Comparison of ENCODE assay signal across 15 mouse cellular contexts in the genomic region with DNA sequence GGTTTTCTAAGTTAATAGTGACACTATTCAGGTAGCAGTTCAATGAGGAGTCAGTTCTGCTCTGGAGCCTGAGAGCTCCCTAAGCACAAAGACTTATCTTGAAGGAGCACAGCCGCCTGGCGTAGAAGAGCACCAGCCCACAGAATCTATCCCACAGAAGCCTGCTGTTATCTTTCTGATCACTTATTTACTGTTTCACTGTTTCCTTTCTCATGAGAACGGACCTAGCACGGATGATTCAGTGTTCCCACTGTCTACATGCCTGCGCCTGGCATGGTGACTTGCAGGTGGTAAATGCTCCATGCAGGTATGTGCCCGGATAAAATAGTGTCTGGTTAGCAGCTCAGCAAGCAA. TPM values are rescaled to one million over a fixed set of nuclear protein-coding genes. Genes with fewer than 3 reads are reported as not detected.
DNase-seq lines count a peak whose midpoint lies in the region; ATAC-seq and TF ChIP-seq lines count a peak whose summit lies in the region.
"Had no signal": no experiment of that assay in that cellular context is flagged by ENCODE, and none has a peak within 500 bp of the region (broad histone marks: within the 10 kb centered on the region; RNA-seq: fewer than 3 reads in every experiment).

No protein-coding gene starts in this region.

- peak; percentile 63 for DNase-seq in CD4-positive helper T cell, adult 2 months (ENCODE audit: low read depth, low spot score)
- DNase-seq in G1E (ENCODE audit: low spot score) = no peak
- DNase-seq in adipocyte (ENCODE audit: low spot score) = no peak
- no peak for DNase-seq in left cerebral cortex, postnatal 14 days (ENCODE audit: low spot score in 2 of 2)
- DNase-seq in midbrain, embryonic 14.5 days = no peak
- no peak for DNase-seq in left cerebral cortex, postnatal 25 days (ENCODE audit: low spot score in 2 of 2)
- DNase-seq: cerebellum, adult 18-20 months; forebrain, postnatal 0 days; gastrocnemius, postnatal 14 days; kidney, postnatal 4 days; thymus, postnatal 14 days had no signal

- peak overlapping the region; percentile 75 for H3K27ac ChIP-seq in liver, embryonic 15.5 days (replicated peaks)
- no peak overlapping the region for H3K27ac ChIP-seq in midbrain, embryonic 14.5 days (replicated peaks; ENCODE audit: low read depth, low read length)
- H3K27ac ChIP-seq: heart, embryonic 10.5 days; macrophage had no signal

- no peaks in the 10 kb centered on the region for H3K27me3 ChIP-seq in G1E (ENCODE audit: insufficient read depth, low read length)
- H3K27me3 ChIP-seq in liver, embryonic 15.5 days = no peaks in the 10 kb centered on the region
- no peaks in the 10 kb centered on the region for H3K27me3 ChIP-seq in midbrain, embryonic 14.5 days (ENCODE audit: control insufficient read depth, insufficient read depth, low read length)

- no peaks in the 10 kb centered on the region for H3K36me3 ChIP-seq in G1E (replicated peaks)
- H3K36me3 ChIP-seq in liver, embryonic 15.5 days (replicated peaks) = no peaks in the 10 kb centered on the region
- H3K36me3 ChIP-seq in midbrain, embryonic 14.5 days (ENCODE audit: control insufficient read depth, insufficient read depth, low read length) = no peaks in the 10 kb centered on the region
- H3K36me3 ChIP-seq: heart, embryonic 10.5 days had no signal

- intact Hi-C loops in left cerebral cortex, postnatal 14 days (cut with DNase I) = loop anchor here (10.0 kb wide), 1 partner anchor 284 kb away; the partner anchor contains the start of gene Ube2d3
- intact Hi-C loops in left cerebral cortex, postnatal 25 days (cut with DNase I) = no loop called here

- TF ChIP-seq CTCF in G1E (IDR thresholded peaks at IDR 0.05; ENCODE audit: low read depth, low read length) = no peak

- 14% methylated on average over 6 of the region's 6 CpGs for WGBS in liver, embryonic 15.5 days (ENCODE audit: insufficient replicate concordance)
- WGBS in midbrain, embryonic 14.5 days = 87% methylated on average over 6 of the region's 6 CpGs

- peaks cover 55% of the 10 kb centered on the region for H3K4me1 ChIP-seq in G1E (ENCODE audit: insufficient read depth, low read depth, low read length)
- peaks cover 33% of the 10 kb centered on the region for H3K4me1 ChIP-seq in liver, embryonic 15.5 days (replicated peaks)
- no peaks in the 10 kb centered on the region for H3K4me1 ChIP-seq in midbrain, embryonic 14.5 days (ENCODE audit: control insufficient read depth, insufficient read depth, low read length)

- peak; percentile 49 for ATAC-seq in G1E (ENCODE audit: extremely low read depth, insufficient number of reproducible peaks, low FRiP score, poor library complexity, severe bottlenecking)
- ATAC-seq in erythroid progenitor cell, adult 5-6 weeks (replicated peaks; ENCODE audit: low FRiP score, poor library complexity, severe bottlenecking) = peak; percentile 87
- peak; percentile 92 for ATAC-seq in liver, embryonic 15.5 days (ENCODE audit: insufficient read depth)
- no peak for ATAC-seq in midbrain, embryonic 14.5 days (ENCODE audit: low FRiP score, low TSS enrichment)
- ATAC-seq: forebrain, postnatal 0 days had no signal

- H3K9ac ChIP-seq in liver, embryonic 15.5 days = peak overlapping the region; percentile 19; the same call in 1 of the 2 replicates
- no peak overlapping the region for H3K9ac ChIP-seq in midbrain, embryonic 14.5 days (replicated peaks; ENCODE audit: low read length)
- H3K9ac ChIP-seq: forebrain, postnatal 0 days had no signal

- H3K4me2 ChIP-seq in liver, embryonic 15.5 days = peak overlapping the region; percentile 53
- H3K4me2 ChIP-seq in midbrain, embryonic 14.5 days (ENCODE audit: low read length) = no peak overlapping the region

- H3K4me3 ChIP-seq in G1E (ENCODE audit: low read depth, low read length) = peak overlapping the region; percentile 62; the same call in 1 of the 2 replicates
- peak overlapping the region; percentile 21; the same call in 1 of the 2 replicates for H3K4me3 ChIP-seq in liver, embryonic 15.5 days (replicated peaks)
- no peak overlapping the region for H3K4me3 ChIP-seq in midbrain, embryonic 14.5 days (replicated peaks; ENCODE audit: low read depth, low read length)
- H3K4me3 ChIP-seq: heart, embryonic 10.5 days had no signal

- no peaks in the 10 kb centered on the region for H3K9me3 ChIP-seq in G1E (replicated peaks)
- H3K9me3 ChIP-seq in liver, embryonic 15.5 days (replicated peaks) = no peaks in the 10 kb centered on the region
- no peaks in the 10 kb centered on the region for H3K9me3 ChIP-seq in midbrain, embryonic 14.5 days (ENCODE audit: control insufficient read depth, low read length)
- H3K9me3 ChIP-seq: heart, embryonic 10.5 days had no signal

RNA-seq across cellular contexts. Expression of gene Nfkb1, which starts 27.8 kb away (rescaled TPM):
- 11.0 and 14.5 TPM in 2 replicates for total RNA-seq in G1E (2014; fragmentation: Nextera tagmentation)
- 3.8 TPM in 2 replicates for total RNA-seq in G1E (2017)
- polyA plus RNA-seq in G1E (2012) = 2.7 and 3.5 TPM in 2 replicates
- total RNA-seq in erythroid progenitor cell, adult 5-6 weeks (2015; ENCODE audit: low replicate concordance) = 6.5 and 21.4 TPM in 2 replicates
- 13.4 and 18.6 TPM in 2 replicates for total RNA-seq in erythroid progenitor cell, adult 5-6 weeks (2017; ENCODE audit: low replicate concordance)
- 12.0 and 13.2 TPM in 2 replicates for polyA plus RNA-seq in liver, embryonic 15.5 days (2015; fragmentation: Nextera tagmentation; extraction: Ambion mirVana)
- total RNA-seq in left cerebral cortex, postnatal 14 days (2021) = 10 to 100 TPM; 17.2 to 18.1 TPM
- polyA plus RNA-seq in midbrain, embryonic 14.5 days (2014; fragmentation: Nextera tagmentation; extraction: Ambion mirVana) = 7.6 and 8.7 TPM in 2 replicates
- 10 to 100 TPM; 17.7 to 20.2 TPM for total RNA-seq in left cerebral cortex, postnatal 25 days (2021)
